8 mouse cellular contexts compared by ENCODE assay signal in the genomic region with DNA sequence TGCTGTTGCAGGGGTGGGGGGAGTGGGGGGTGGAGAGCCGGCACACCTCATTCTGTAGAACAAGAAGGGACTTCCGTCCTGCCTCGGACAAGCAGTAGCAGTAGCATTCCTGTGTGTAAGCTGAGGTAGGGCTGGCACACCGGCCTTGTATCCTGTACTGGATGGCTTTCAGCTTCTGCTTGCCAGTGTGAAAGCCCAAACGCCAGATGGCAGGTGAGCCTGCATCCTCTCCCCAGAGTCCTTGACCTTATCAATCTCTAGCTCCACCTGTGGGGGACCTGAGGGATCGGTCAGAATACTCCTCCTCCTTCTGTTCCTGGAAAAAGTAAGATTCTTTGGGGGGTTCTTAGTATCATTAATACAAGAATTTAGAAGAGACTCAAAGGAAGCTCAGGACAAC. TPM values are rescaled to one million over a fixed set of nuclear protein-coding genes. Genes with fewer than 3 reads are reported as not detected.
DNase-seq lines count a peak whose midpoint lies in the region; ATAC-seq and TF ChIP-seq lines count a peak whose summit lies in the region.

No protein-coding gene starts in this region.

- TF ChIP-seq EP300 in stomach, postnatal 0 days (optimal IDR thresholded peaks at IDR 0.05): no peak

- peaks cover 14% of the 10 kb centered on the region for H3K4me1 ChIP-seq in liver, adult 2 months (ENCODE audit: control insufficient read depth, insufficient read depth, low read length)
- H3K4me1 ChIP-seq in hindbrain, embryonic 14.5 days (replicated peaks; ENCODE audit: control insufficient read depth, insufficient read depth, low read length): peaks cover 25% of the 10 kb centered on the region
- peaks cover 35% of the 10 kb centered on the region for H3K4me1 ChIP-seq in liver, embryonic 15.5 days (replicated peaks)
- no peaks in the 10 kb centered on the region for H3K4me1 ChIP-seq in stomach, postnatal 0 days (replicated peaks; ENCODE audit: control insufficient read depth, insufficient read depth)

- TF ChIP-seq CTCF in liver, adult 2 months (IDR thresholded peaks at IDR 0.05; ENCODE audit: low read depth, low read length): peak; percentile 58
- peak; percentile 68 for TF ChIP-seq CTCF in stomach, postnatal 0 days (IDR thresholded peaks at IDR 0.05; ENCODE audit: low read depth)

- H3K4me3 ChIP-seq in liver, adult 2 months (ENCODE audit: insufficient read depth, low read depth, low read length): no peak overlapping the region
- H3K4me3 ChIP-seq in hindbrain, embryonic 14.5 days (replicated peaks; ENCODE audit: low read length): peak overlapping the region; percentile 76
- H3K4me3 ChIP-seq in liver, embryonic 15.5 days (replicated peaks): peak overlapping the region; percentile 71
- H3K4me3 ChIP-seq in stomach, postnatal 0 days (ENCODE audit: low read depth, low read length): peak overlapping the region; percentile 79; the same call in 1 of the 2 replicates

- WGBS in liver, adult 2 months: 27% methylated on average over 6 of the region's 6 CpGs
- WGBS in hindbrain, embryonic 14.5 days: 78% methylated on average over 6 of the region's 6 CpGs
- 55% methylated on average over 6 of the region's 6 CpGs for WGBS in liver, embryonic 15.5 days (ENCODE audit: insufficient replicate concordance)
- 39% methylated on average over 6 of the region's 6 CpGs for WGBS in stomach, postnatal 0 days

- H3K27ac ChIP-seq in liver, adult 2 months (replicated peaks; ENCODE audit: insufficient read depth, low read depth, low read length): no peak overlapping the region
- H3K27ac ChIP-seq in hindbrain, embryonic 14.5 days: no peak overlapping the region
- no peak overlapping the region for H3K27ac ChIP-seq in liver, embryonic 15.5 days (replicated peaks)
- H3K27ac ChIP-seq in stomach, postnatal 0 days (replicated peaks): no peak overlapping the region

- no peak overlapping the region for H3K9ac ChIP-seq in liver, adult 2 months (ENCODE audit: low read depth, low read length)
- peak overlapping the region; percentile 76; the same call in 1 of the 2 replicates for H3K9ac ChIP-seq in hindbrain, embryonic 14.5 days
- H3K9ac ChIP-seq in liver, embryonic 15.5 days: peak overlapping the region; percentile 15; the same call in 1 of the 2 replicates
- 0 out of 2 replicates have a peak overlapping the region, but pooled peaks have one; percentile 89 for H3K9ac ChIP-seq in stomach, postnatal 0 days (ENCODE audit: low read length)

- peak overlapping the region; percentile 94 for H3K4me2 ChIP-seq in hindbrain, embryonic 14.5 days (replicated peaks)
- H3K4me2 ChIP-seq in liver, embryonic 15.5 days: peak overlapping the region; percentile 88
- peak overlapping the region; percentile 87 for H3K4me2 ChIP-seq in stomach, postnatal 0 days (replicated peaks; ENCODE audit: low read depth)

- TF ChIP-seq POLR2A in liver, adult 2 months (IDR thresholded peaks at IDR 0.05; ENCODE audit: extremely low read depth, insufficient read depth, low read length): no peak

- no peaks in the 10 kb centered on the region for H3K9me3 ChIP-seq in hindbrain, embryonic 14.5 days (ENCODE audit: control insufficient read depth, low read length)
- H3K9me3 ChIP-seq in liver, embryonic 15.5 days (replicated peaks): no peaks in the 10 kb centered on the region
- H3K9me3 ChIP-seq in stomach, postnatal 0 days (ENCODE audit: control insufficient read depth, low read length): no peaks in the 10 kb centered on the region

- ATAC-seq in hindbrain, embryonic 14.5 days (ENCODE audit: low FRiP score): no peak
- no peak for ATAC-seq in liver, embryonic 15.5 days (ENCODE audit: insufficient read depth)
- no peak for ATAC-seq in stomach, postnatal 0 days (ENCODE audit: low FRiP score, low TSS enrichment)
- ATAC-seq in monocyte, adult 5-6 weeks (replicated peaks; ENCODE audit: insufficient number of reproducible peaks, low FRiP score, low TSS enrichment, poor library complexity, severe bottlenecking): no peak

- DNase-seq in liver, adult 2 months (ENCODE audit: extremely low read depth, low read depth, low spot score): peak; percentile 68
- no peak for DNase-seq in liver
- DNase-seq in cerebellum, adult 9-10 months: peak; percentile 87
- no peak for DNase-seq in hindbrain, embryonic 14.5 days (ENCODE audit: low spot score)
- peak; percentile 43 for DNase-seq in stomach, postnatal 0 days (ENCODE audit: low spot score)
- DNase-seq in embryo, embryonic 11 days: no peak

- H3K79me2 ChIP-seq in liver, adult 2 months (ENCODE audit: control insufficient read depth, insufficient read depth, low read length): peaks cover 14% of the 10 kb centered on the region; the same call in 1 of the 2 replicates

- no peaks in the 10 kb centered on the region for H3K27me3 ChIP-seq in liver, adult 2 months (ENCODE audit: control insufficient read depth, insufficient read depth, low read length)
- no peaks in the 10 kb centered on the region for H3K27me3 ChIP-seq in hindbrain, embryonic 14.5 days (ENCODE audit: control insufficient read depth, insufficient read depth, low read length)
- no peaks in the 10 kb centered on the region for H3K27me3 ChIP-seq in liver, embryonic 15.5 days
- H3K27me3 ChIP-seq in stomach, postnatal 0 days (ENCODE audit: control insufficient read depth, insufficient read depth, low read length): no peaks in the 10 kb centered on the region

- H3K36me3 ChIP-seq in liver, adult 2 months (ENCODE audit: control insufficient read depth, insufficient read depth, low read length): no peaks in the 10 kb centered on the region
- H3K36me3 ChIP-seq in hindbrain, embryonic 14.5 days (replicated peaks; ENCODE audit: control insufficient read depth, insufficient read depth): no peaks in the 10 kb centered on the region
- H3K36me3 ChIP-seq in liver, embryonic 15.5 days (replicated peaks): 0 out of 2 replicates have a peak, but pooled peaks cover 11% of the 10 kb centered on the region
- H3K36me3 ChIP-seq in stomach, postnatal 0 days (ENCODE audit: control insufficient read depth, insufficient read depth, low read length): no peaks in the 10 kb centered on the region

RNA-seq across cellular contexts. Expression of a gene that starts 1.3 kb away (rescaled TPM):
- 11.2 and 14.8 TPM in 2 replicates for total RNA-seq in liver, adult 2 months (2014; rRNA removed)
- polyA plus RNA-seq in liver, adult 2 months (2012; rRNA removed): 28.7 and 33.3 TPM in 2 replicates
- 46.3 and 50.6 TPM in 2 replicates for polyA plus RNA-seq in hindbrain, embryonic 14.5 days (2014; fragmentation: Nextera tagmentation; extraction: Ambion mirVana)
- 7.5 and 9.2 TPM in 2 replicates for polyA plus RNA-seq in liver, embryonic 15.5 days (2015; fragmentation: Nextera tagmentation; extraction: Ambion mirVana)
- 19.4 and 20.9 TPM in 2 replicates for polyA plus RNA-seq in stomach, postnatal 0 days (2015; fragmentation: Nextera tagmentation; extraction: Ambion mirVana)
- total RNA-seq in monocyte, adult 5-6 weeks (2017): 14.4 to 15.7 TPM (median 14.5 TPM) in 3 replicates

RNA-seq across cellular contexts. Expression of a gene that starts 34.6 kb away (rescaled TPM):
- total RNA-seq in liver, adult 2 months (2014; rRNA removed): not detected in 2 replicates
- 0.06 TPM in 1 of 2 replicates, not detected in the other for polyA plus RNA-seq in liver, adult 2 months (2012; rRNA removed)
- polyA plus RNA-seq in hindbrain, embryonic 14.5 days (2014; fragmentation: Nextera tagmentation; extraction: Ambion mirVana): 0.67 and 0.81 TPM in 2 replicates
- 0.06 and 0.07 TPM in 2 replicates for polyA plus RNA-seq in liver, embryonic 15.5 days (2015; fragmentation: Nextera tagmentation; extraction: Ambion mirVana)
- 9.4 and 11.0 TPM in 2 replicates for polyA plus RNA-seq in stomach, postnatal 0 days (2015; fragmentation: Nextera tagmentation; extraction: Ambion mirVana)
- 0.29 to 3.8 TPM in 2 of 3 replicates, not detected in the other for total RNA-seq in monocyte, adult 5-6 weeks (2017)

RNA-seq across cellular contexts. Expression of a gene that starts 44.5 kb away (rescaled TPM):
- 7.2 TPM in 2 replicates for total RNA-seq in liver, adult 2 months (2014; rRNA removed)
- 6.1 and 9.1 TPM in 2 replicates for polyA plus RNA-seq in liver, adult 2 months (2012; rRNA removed)
- polyA plus RNA-seq in hindbrain, embryonic 14.5 days (2014; fragmentation: Nextera tagmentation; extraction: Ambion mirVana): 146 and 148 TPM in 2 replicates
- 7.6 and 9.0 TPM in 2 replicates for polyA plus RNA-seq in liver, embryonic 15.5 days (2015; fragmentation: Nextera tagmentation; extraction: Ambion mirVana)
- 69.3 and 73.9 TPM in 2 replicates for polyA plus RNA-seq in stomach, postnatal 0 days (2015; fragmentation: Nextera tagmentation; extraction: Ambion mirVana)
- total RNA-seq in monocyte, adult 5-6 weeks (2017): 19.9 to 43.2 TPM (median 21.4 TPM) in 3 replicates

RNA-seq across cellular contexts. Expression of a gene that starts 51.2 kb away (rescaled TPM):
- total RNA-seq in liver, adult 2 months (2014; rRNA removed): not detected in 2 replicates
- 0.05 and 0.07 TPM in 2 replicates for polyA plus RNA-seq in liver, adult 2 months (2012; rRNA removed)
- polyA plus RNA-seq in hindbrain, embryonic 14.5 days (2014; fragmentation: Nextera tagmentation; extraction: Ambion mirVana): 5.7 and 6.9 TPM in 2 replicates
- 0.89 and 0.90 TPM in 2 replicates for polyA plus RNA-seq in liver, embryonic 15.5 days (2015; fragmentation: Nextera tagmentation; extraction: Ambion mirVana)
- polyA plus RNA-seq in stomach, postnatal 0 days (2015; fragmentation: Nextera tagmentation; extraction: Ambion mirVana): 2.4 and 2.7 TPM in 2 replicates
- total RNA-seq in monocyte, adult 5-6 weeks (2017): 0.68 to 5.5 TPM (median 2.3 TPM) in 3 replicates

Comparison
In these comparisons a context has a peak if more than half of its experiments do, and no peak if none do; other contexts are left out.
1. DNase-seq: peak in liver, adult 2 months (single experiment), cerebellum, adult 9-10 months (single experiment) and stomach, postnatal 0 days (single experiment); none in liver (single experiment), hindbrain, embryonic 14.5 days (single experiment) and embryo, embryonic 11 days (single experiment).
2. Peak in every context shown above with its lines, with median percentiles within 50 percentile points of each other: H3K4me2 ChIP-seq.